Mouse (Mus musculus): ENCODE measurements around the gene Exoc3l.

Gene Exoc3l

DNA sequence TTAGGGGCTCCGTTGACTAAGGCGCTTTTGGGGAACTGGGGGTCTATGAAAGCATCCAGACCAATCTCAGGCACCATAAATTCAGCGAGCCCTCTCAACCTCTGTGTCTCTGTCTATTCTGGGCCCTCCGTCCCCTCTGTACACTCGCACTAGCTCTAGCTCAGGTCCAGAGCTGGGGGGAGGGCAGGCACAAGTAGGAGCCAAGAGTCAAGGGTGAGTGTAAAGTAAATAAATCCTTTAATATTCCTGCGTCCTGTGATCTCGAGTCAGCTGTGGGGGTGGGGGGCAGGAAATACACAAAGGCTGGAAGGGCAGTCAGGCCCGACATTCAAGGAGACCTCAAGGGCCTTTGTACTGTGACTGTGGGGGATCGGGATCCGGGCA lies 26.8 kb downstream of the Exoc3l start:
- DNase-seq (ENCODE audit: extremely low spot score, low spot score): no peak

DNA sequence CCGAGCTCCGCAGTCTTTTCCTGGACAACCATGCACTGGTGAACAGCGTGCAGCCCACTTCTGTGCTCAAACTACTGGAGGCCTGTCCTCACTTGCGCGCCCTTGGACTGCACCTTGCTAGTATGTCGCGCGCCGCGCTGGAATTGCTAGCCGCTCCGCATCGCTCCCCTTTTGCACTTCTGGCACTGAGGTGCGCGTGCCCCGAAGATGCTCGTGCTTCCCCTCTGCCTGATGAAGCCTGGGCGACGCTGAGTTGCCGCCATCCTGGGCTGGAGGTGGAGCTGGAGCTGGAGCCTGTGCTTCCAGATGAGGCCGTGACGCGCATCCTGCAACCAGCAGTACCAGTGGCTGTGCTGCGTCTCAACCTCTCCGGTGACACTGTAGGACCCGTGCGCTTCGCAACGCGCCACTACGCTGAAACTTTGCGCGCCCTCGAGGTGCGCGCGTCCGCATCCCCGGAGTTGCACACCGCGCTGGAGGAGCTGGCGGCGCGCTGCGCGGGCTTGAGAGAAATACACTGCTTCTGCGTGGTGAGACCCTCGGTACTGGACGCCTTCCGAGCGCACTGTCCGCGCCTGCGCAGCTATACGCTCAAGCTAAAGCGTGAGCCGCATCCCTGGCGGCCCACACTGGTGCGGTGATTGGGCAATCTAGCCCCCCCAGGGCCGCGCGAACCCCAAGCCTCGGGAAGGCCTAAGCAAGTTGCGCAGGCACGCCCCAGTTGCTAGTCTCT lies 27.4 kb downstream of the Exoc3l start:
- DNase-seq (ENCODE audit: extremely low spot score, low spot score): peak; percentile 80

DNA sequence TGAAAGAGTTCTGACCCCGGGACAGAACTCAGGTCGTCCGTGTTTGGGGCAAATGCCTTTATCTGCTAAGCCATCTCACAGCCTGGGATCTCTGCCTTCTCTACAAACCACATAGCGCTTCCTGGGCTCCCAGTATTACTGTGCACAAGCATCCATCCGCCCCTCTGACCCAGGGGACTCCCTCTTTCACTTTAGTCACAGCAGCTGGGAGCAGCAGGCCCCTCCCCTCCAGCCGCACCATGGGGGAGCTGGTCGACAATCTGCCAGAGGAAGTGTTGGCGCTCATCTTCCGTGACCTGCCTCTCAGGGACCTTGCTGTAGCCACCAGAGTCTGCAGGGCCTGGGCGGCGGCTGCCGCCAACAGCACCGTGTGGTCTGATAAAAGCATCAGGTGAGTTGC lies 29.1 kb downstream of the Exoc3l start:
- DNase-seq (ENCODE audit: extremely low spot score, low spot score): peak; percentile 15

GRCm38 (mm10) chr8:105265128-105265527 lies 30.8 kb downstream of the Exoc3l start:
- DNase-seq (ENCODE audit: extremely low spot score, low spot score): no peak

- DNase-seq (ENCODE audit: extremely low spot score, low spot score): peak; percentile 77
Observed at GRCm38 (mm10) chr8:105264024-105264982, 31.6 kb downstream of the Exoc3l start, which contains the start of the genes Tradd and Fbxl8. TSS of gene Tradd (minus strand) at chr8:105264609. TSS of gene Fbxl8 (plus strand) at chr8:105264648.

DNA sequence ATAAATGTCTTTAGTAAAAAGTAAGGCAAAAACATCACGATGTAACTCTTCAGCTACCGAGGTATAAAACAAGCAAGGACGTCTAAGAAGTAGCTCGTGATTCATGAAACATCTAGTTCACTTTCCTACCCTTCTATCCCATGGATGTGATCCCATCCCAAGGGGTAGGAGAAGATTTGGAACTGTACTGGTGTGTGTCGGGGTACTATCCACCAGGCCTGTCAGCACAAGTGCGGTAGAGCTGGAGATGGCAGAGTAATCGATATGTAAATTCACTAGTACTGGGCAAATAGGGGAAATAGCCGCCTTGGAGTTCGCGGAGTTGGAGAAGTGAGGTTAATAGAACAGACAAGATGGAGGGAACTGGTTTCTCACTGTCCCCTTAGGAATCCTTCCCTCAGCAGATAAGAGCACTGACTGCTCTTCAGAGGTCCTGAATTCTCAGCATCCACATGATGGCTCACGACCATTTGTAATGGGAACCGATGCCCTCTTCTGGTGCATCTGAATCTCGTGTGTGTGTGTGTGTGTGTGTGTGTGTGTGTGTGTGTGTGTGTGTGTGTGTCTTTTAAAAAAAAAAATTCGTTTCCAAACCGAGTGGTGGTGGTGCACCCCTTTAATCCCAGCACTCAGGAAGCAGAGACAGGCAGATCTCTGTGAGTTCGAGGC lies 32.5 kb downstream of the Exoc3l start:
- no peak for DNase-seq (ENCODE audit: extremely low spot score, low spot score)

DNA sequence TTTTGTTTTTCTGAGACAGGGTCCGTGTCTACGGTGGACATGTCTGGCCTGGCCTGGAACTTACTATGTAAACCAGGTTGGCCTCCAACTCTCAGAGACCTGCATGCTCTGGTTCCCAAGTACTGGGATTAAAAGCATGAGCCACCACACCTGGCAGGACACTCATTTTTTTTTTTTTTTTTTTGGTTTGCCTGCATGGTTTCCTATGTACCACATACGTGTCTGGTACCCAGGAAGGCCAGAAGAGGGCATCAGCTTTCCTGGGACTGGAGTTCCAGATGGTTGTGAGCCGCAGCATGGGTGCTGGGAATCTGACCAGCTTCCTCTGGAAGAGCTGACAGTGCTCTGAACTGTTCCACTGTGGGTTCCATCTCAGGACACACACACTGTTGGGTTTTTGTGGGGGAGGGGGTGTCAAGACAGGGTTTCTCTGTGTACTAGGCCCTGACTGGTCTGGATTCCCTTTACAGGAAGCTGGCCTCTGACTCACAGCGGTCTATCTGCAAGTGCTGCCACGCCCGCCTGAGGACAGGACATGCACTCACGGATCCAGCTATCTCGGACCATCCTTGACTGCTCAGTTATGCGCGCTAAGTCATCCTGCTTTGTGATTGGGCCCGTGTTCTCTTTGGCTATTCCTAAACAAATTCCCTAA lies 34.4 kb downstream of the Exoc3l start:
- no peak for DNase-seq (ENCODE audit: extremely low spot score, low spot score)

- DNase-seq (ENCODE audit: extremely low spot score, low spot score): no peak
Observed at GRCm38 (mm10) chr8:105260371-105261099, 35.4 kb downstream of the Exoc3l start.

DNA sequence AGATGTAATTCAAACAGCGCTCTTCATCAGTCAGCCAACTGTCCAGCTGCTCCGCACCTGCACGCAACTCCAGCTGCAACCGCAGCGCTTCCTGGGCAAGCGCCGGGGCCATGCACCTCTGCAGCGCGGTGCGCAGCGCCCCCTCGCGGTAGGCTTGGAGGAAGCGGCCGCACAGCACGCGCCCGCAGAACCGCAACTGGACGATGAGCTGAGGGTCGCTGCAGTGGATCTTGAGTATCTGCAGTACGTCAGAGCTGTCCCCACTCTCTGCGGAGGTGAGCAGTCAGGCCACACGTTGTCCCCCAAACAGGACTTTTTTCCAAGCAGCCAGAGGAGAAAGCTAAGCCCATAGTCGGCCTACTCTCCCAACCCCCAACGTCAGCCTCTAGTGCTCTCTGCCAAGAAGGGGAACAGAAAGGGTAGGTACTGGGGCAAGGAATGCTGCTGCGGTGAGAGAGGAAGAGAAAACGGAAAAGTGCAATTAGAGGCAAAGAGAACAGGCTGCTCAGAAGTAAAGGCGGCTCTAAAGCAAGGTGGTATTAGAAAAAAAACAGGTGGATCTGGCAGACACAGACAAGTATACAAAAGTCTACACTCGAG lies 36.1 kb downstream of the Exoc3l start:
- peak; percentile 86 for DNase-seq (ENCODE audit: extremely low spot score, low spot score)

DNA sequence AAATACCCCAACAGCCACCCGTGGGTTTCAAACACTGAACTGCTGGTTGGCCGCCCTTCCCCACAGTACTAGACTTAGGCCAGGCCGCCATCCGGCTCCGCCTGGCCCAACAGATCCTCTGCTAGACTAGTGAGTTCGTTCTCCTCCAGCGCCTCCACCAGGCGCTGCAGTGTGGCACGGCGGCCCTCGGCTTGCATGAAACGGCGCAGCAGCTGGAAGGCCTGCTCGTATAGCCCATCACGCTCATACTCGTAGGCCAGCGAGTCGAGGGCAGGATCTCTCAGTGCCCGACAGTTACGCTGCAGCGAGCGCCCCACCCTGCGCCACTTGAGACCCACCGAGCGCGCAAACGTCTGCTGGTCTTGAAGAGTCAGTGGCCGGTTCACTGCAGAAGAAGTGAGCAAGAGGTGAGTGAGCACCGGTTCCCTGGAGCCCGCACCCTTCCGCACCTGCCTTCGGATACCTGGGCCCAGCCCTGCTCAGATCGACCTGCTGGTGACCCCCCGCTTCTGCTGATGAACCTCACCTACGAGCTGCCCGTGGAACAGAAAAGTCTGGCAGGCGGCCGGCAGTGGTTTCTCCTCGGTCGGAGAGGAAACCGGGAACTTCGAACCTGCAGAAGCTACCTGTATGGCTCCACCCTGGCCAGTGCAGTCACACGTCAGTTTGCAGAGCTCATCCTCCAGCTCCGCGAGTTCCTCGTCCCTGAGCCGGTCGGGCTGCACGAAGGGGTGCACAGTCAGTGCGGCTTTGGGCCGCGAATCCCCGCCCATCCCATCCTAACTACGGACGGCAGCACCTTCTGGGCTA lies 36.8 kb downstream of the Exoc3l start:
- DNase-seq (ENCODE audit: extremely low spot score, low spot score): peak; percentile 64

DNA sequence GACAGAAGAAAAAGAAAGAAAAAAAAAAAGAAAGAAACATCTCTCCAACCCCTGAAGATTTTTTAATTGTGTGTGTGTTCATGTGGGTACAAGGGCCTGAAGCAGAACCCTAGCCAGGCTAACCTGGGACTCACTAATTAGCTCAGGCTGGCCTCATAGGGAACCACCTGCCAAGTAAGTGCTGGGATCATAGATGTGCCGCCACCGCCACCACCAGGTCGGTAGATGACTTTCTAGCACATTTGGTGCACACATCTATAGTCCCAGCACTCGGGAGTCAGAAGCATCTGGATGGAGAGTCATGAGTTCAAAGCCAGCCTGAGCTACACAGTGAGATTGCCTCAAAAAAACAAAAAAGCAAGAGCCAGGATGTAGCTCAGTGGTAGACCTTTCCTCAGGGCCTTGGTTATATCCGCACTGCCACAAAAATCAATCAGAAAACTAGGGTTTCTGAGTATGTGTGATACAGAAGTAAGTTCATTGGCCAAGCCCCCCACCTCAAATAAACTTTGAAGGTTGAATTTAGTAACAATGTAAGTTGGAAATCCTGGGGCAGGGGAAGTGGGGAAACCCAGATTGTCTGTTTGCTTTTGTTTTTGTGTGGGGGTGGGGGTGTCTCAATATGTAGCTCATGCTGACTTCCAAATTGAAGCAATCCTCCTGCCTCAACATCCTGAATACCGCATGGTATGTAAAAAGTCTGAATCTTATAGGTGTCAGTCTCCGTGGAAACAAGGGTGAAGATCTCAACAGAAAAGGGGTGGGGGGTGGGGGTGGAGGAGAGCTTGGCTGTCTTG lies 38.4 kb downstream of the Exoc3l start:
- no peak for DNase-seq (ENCODE audit: extremely low spot score, low spot score)

DNA sequence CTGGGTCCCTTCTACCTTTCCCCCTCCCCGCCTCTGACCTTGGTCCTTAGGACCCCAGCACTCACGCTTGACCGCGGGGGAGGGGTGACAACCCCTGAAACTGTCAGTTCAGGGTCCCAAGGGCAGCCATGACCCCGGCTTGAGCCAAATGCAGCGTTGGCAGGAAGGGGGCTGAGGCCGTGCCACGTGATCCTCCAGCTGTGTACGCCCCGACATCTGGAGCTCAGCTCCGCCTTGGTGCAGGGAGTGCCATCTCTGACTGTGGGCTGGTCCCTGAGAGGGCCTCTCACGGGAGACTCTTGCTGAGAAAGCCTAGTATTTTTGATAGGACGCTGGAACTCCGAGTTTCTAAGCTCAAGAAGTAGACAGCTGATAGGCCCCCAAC lies 40.9 kb downstream of the Exoc3l start, which contains the start of gene B3gnt9:
TSS of gene B3gnt9 (minus strand) at position 188 of the 385 bp plus-strand sequence.
- peak; percentile 70 for DNase-seq (ENCODE audit: extremely low spot score, low spot score)

- DNase-seq (ENCODE audit: extremely low spot score, low spot score): peak; percentile 88
Observed at GRCm38 (mm10) chr8:105254152-105254965, 41.5 kb downstream of the Exoc3l start.

DNA sequence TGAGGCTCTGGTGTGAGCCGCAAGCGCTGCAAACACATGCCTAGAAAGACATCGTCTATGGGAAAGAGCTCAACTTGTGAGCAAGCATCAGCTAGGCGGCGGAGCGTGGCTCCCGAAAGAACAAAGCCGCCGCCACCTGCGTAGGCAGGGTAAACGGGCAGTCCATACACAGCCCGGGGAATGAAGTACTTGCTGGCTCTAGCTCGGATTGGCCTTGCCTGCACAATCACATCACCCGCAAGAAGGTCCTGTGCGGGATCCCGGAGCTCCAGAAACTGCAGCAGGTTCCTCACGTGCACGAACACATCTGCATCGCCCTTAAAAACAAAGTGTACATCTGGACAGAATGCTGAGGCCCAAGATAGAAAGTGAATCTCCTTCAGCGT lies 42.1 kb downstream of the Exoc3l start:
- no peak for DNase-seq (ENCODE audit: extremely low spot score, low spot score)

DNA sequence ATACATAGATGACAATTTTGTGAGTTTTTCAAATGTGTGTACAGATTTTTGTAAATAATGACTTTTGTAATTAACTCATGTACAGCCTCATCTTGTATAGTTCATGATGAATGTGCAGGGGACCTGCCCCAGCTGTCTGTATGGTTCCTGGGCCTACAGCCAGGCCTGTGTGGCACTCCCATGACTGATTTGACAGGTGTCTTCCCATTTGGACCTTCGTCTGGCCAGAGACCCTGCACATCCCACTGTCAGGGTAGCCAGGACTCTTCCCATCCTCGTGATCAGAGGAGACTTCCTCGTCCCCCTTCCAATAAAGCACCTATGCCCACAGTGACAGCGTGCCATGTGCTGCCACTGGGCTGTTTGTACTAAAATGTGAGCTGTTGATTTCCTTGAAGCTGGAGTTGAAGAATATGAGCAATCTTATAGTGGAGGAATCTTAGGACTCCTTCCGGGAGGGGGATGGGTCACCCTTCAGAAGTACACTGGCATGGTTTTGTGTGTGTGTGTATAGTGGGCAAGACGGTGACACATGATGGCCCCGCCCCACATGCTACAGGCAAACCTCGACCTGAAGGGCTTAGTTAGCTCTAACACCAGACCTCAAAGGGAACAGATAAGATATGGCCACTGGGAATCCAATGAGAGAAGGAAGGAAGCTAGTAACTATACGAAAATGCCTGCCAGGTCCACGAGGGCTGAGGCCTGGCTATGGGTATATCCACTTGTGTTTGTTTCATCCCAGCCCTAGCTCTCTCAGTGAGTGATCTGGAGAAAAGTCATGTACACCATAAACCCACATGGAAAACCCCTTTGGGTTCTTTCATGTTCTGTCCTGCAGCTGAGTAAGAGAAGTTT lies 43.0 kb downstream of the Exoc3l start:
- DNase-seq (ENCODE audit: extremely low spot score, low spot score): no peak

- no peak for DNase-seq (ENCODE audit: extremely low spot score, low spot score)
Observed at GRCm38 (mm10) chr8:105251954-105252353, 43.9 kb downstream of the Exoc3l start.

DNA sequence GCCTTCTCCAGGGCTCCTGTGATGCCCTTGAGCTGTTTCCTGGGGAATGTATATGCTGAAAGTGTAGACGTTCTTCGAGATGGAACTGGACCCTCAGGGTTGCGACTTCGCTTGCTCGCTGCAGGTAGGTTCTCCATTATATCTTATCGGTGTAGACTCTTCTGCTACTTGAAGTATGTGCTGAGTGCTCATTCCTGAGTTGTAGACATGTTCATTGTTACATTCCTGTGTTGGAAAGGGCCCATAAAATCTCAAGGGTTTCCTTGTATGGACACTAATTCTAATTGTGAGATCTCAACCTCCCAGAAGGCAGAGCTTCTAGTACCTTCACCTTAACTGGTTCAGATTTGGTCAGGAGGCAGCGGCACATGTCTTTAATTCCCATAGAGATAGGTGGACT lies 54.9 kb downstream of the Exoc3l start:
- DNase-seq (ENCODE audit: extremely low spot score, low spot score): no peak

All from neural tube, embryonic 10.5 days (tissue).